ENCODE assay signal across 32 mouse cellular contexts in genomic region chr8:55472386-55472785, GRCm38 (mm10).
"Had no signal": no experiment of that assay in that cellular context is flagged by ENCODE, and none has a peak within 500 bp of the region (broad histone marks: within the 10 kb centered on the region; RNA-seq: fewer than 3 reads in every experiment).

No protein-coding gene starts in this region.

- H3K27me3 ChIP-seq: limb, embryonic 12.5 days; limb, embryonic 13.5 days; limb, embryonic 15.5 days; liver, embryonic 12.5 days; liver, embryonic 13.5 days; liver, embryonic 15.5 days; lung, embryonic 15.5 days; megakaryocyte, embryonic 14.5 days; midbrain, embryonic 12.5 days; midbrain, embryonic 13.5 days; midbrain, embryonic 15.5 days; neural tube, embryonic 12.5 days had no signal

- H3K27ac ChIP-seq: limb, embryonic 10.5 days; limb, embryonic 12.5 days; limb, embryonic 13.5 days; limb, embryonic 15.5 days; liver, embryonic 12.5 days; liver, embryonic 13.5 days; liver, embryonic 14.5 days; liver, embryonic 15.5 days; lung, embryonic 15.5 days; macrophage; midbrain, embryonic 10.5 days; midbrain, embryonic 12.5 days; midbrain, embryonic 13.5 days; midbrain, embryonic 15.5 days; neural tube, embryonic 12.5 days had no signal

- H3K4me1 ChIP-seq: limb, embryonic 10.5 days; limb, embryonic 12.5 days; limb, embryonic 13.5 days; limb, embryonic 15.5 days; liver, embryonic 12.5 days; liver, embryonic 13.5 days; liver, embryonic 15.5 days; lung, embryonic 15.5 days; megakaryocyte, embryonic 14.5 days; midbrain, embryonic 10.5 days; midbrain, embryonic 12.5 days; midbrain, embryonic 13.5 days; midbrain, embryonic 15.5 days; neural tube, embryonic 12.5 days had no signal

- H3K9ac ChIP-seq: limb, embryonic 12.5 days; limb, embryonic 13.5 days; limb, embryonic 15.5 days; liver, embryonic 12.5 days; liver, embryonic 13.5 days; liver, embryonic 14.5 days; liver, embryonic 15.5 days; liver, postnatal 0 days; lung, embryonic 14.5 days; lung, embryonic 15.5 days; midbrain, embryonic 12.5 days; midbrain, embryonic 13.5 days; midbrain, embryonic 15.5 days; neural tube, embryonic 12.5 days had no signal

- H3K4me3 ChIP-seq: limb, embryonic 10.5 days; limb, embryonic 12.5 days; limb, embryonic 13.5 days; limb, embryonic 15.5 days; liver, embryonic 12.5 days; liver, embryonic 13.5 days; liver, embryonic 15.5 days; lung, embryonic 15.5 days; megakaryocyte, embryonic 14.5 days; midbrain, embryonic 10.5 days; midbrain, embryonic 12.5 days; midbrain, embryonic 13.5 days; midbrain, embryonic 15.5 days; myocyte; neural tube, embryonic 12.5 days had no signal

- H3K9me3 ChIP-seq: limb, embryonic 10.5 days; limb, embryonic 12.5 days; limb, embryonic 13.5 days; limb, embryonic 15.5 days; liver, embryonic 12.5 days; liver, embryonic 13.5 days; liver, embryonic 15.5 days; lung, embryonic 15.5 days; megakaryocyte, embryonic 14.5 days; midbrain, embryonic 10.5 days; midbrain, embryonic 12.5 days; midbrain, embryonic 13.5 days; midbrain, embryonic 15.5 days; neural tube, embryonic 12.5 days had no signal

- H3K36me3 ChIP-seq: limb, embryonic 10.5 days; limb, embryonic 12.5 days; limb, embryonic 13.5 days; limb, embryonic 15.5 days; liver, embryonic 12.5 days; liver, embryonic 13.5 days; liver, embryonic 15.5 days; lung, embryonic 15.5 days; midbrain, embryonic 10.5 days; midbrain, embryonic 12.5 days; midbrain, embryonic 13.5 days; midbrain, embryonic 15.5 days; neural tube, embryonic 12.5 days had no signal

- H3K4me2 ChIP-seq: limb, embryonic 12.5 days; limb, embryonic 13.5 days; limb, embryonic 15.5 days; liver, embryonic 11.5 days; liver, embryonic 12.5 days; liver, embryonic 13.5 days; liver, embryonic 15.5 days; lung, embryonic 14.5 days; lung, embryonic 15.5 days; midbrain, embryonic 11.5 days; midbrain, embryonic 12.5 days; midbrain, embryonic 13.5 days; midbrain, embryonic 15.5 days; neural tube, embryonic 12.5 days had no signal

- DNase-seq: left cerebral cortex, postnatal 4 days; liver; liver, embryonic 13.5 days; liver, postnatal 0 days; lung, adult 18-20 months; lung, adult 2 months; lung, embryonic 14.5 days; lung, postnatal 10 days; lung, postnatal 14 days; lung, postnatal 36 days; lung, postnatal 4 days; midbrain, embryonic 14.5 days had no signal

- ATAC-seq: liver, embryonic 12.5 days; liver, postnatal 0 days; lung, postnatal 0 days; midbrain, embryonic 13.5 days; midbrain, embryonic 15.5 days; midbrain, embryonic 16.5 days had no signal
